Mouse (Mus musculus) kidney, postnatal 0 days (tissue): ENCODE results near the gene Hsph1. TPM values are rescaled to one million over a fixed set of nuclear protein-coding genes. Genes with fewer than 3 reads are reported as not detected.

Source experiments
- ATAC-seq: fragments of 200-750 bp; cut with Nextera tagmentation; replicated peaks from 2 replicates; pipeline ENCODE4 v1.8.0; 2017; ENCODE audit warnings: low read depth, moderate number of reproducible peaks, moderate TSS enrichment, moderate library complexity; ENCODE audit not compliant: low FRiP score
- DNase-seq: peaks from one replicate; pipeline ENCODE4 v3.0.0-alpha.2; 2016; ENCODE audit warnings: low spot score
- H3K27ac ChIP-seq: fragments of 300-500 bp; sonication (generic); 2 replicates; pipeline ENCODE4 v1.5.1; 2014; ENCODE audit warnings: mild to moderate bottlenecking
- H3K27me3 ChIP-seq: fragments of 300-500 bp; sonication (generic); 2 replicates; pipeline ENCODE4 v1.6.1; 2014; ENCODE audit warnings: low read length, mixed read lengths; ENCODE audit not compliant: insufficient read depth
- H3K36me3 ChIP-seq: fragments of 300-500 bp; sonication (generic); 2 replicates; pipeline ENCODE4 v1.6.1; 2014; ENCODE audit warnings: low read length, mixed read lengths; ENCODE audit not compliant: insufficient read depth
- H3K4me1 ChIP-seq: fragments of 300-500 bp; sonication (generic); replicated peaks from 2 replicates; pipeline ENCODE4 v1.6.1; 2014; ENCODE audit warnings: antibody characterized with exemption, low read length, mixed read lengths; ENCODE audit not compliant: insufficient read depth
- H3K4me2 ChIP-seq: fragments of 300-500 bp; sonication (generic); 2 replicates; pipeline ENCODE4 v1.6.1; 2014; ENCODE audit warnings: mild to moderate bottlenecking, low read length, moderate library complexity, mixed read lengths
- H3K4me3 ChIP-seq: fragments of 300-500 bp; sonication (generic); replicated peaks from 2 replicates; pipeline ENCODE4 v1.5.1; 2014; ENCODE audit warnings: low read depth, low read length
- H3K9ac ChIP-seq: fragments of 300-500 bp; sonication (generic); 2 replicates; pipeline ENCODE4 v1.6.1; 2014; ENCODE audit warnings: low read depth, low read length
- H3K9me3 ChIP-seq: fragments of 300-500 bp; sonication (generic); replicated peaks from 2 replicates; pipeline ENCODE4 v1.6.1; 2016; ENCODE audit warnings: low read length, inconsistent platforms, mixed read lengths
- CTCF ChIP-seq: IDR thresholded peaks from 2 replicates; pipeline ENCODE4 v1.5.1; 2016; ENCODE audit warnings: antibody characterized with exemption, low read depth, mild to moderate bottlenecking, moderate library complexity
- WGBS: fragments of 180-500 bp; shearing (Covaris S2); extraction: QIAGEN DNeasy Blood & Tissue Kit; methylation state at CpG from one replicate; pipeline ENCODE4 v1.1.7; 2014; 5-methylcytosine and 5-hydroxymethylcytosine counted together
- polyA plus RNA-seq: library from polyadenylated mRNA; unstranded; fragments of >200 nt; fragmentation: Nextera tagmentation; extraction: Ambion mirVana; gene quantifications from 2 replicates; pipeline ENCODE4 v1.2.1, GENCODE M21; 2015

Hsph1 gene
- polyA plus RNA-seq, 1 experiment from 2014 or later: 25.0 TPM

- H3K9ac ChIP-seq: no peak overlapping the region
- H3K4me1 ChIP-seq: no peaks in the 10 kb centered on the region
- H3K27me3 ChIP-seq: no peaks in the 10 kb centered on the region
- ATAC-seq (no peak), DNase-seq (no peak)
- H3K9me3 ChIP-seq: no peaks in the 10 kb centered on the region
- WGBS: 94% methylated on average over 3 of the region's 3 CpGs
- no peak overlapping the region for H3K27ac ChIP-seq
- H3K36me3 ChIP-seq: no peaks in the 10 kb centered on the region
- no peak for TF ChIP-seq CTCF
- H3K4me3 ChIP-seq: no peak overlapping the region
- no peak overlapping the region for H3K4me2 ChIP-seq
These were observed 34.2 kb downstream of the Hsph1 start for GRCm38 (mm10) chr5:149601996-149602395.

DNA sequence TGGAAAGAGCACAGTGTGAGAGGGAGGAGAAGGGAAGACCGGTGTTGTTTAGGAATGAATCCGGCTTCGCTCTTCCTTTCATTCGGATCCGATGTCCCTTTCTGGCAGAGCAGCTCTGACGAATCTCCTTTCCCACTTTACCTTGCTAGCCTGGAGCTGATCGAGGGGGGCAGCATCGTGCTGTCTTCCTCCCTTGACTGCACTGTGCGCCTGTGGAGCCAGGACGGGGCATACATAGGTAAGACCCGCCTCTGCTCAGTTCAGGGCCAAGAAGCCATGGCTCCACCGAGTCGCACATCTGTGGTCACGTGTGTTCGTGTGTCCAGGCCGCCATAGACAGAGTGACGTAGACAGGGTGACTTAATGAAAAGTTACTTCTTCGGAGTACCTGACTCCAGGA is 38.8 kb downstream of the Hsph1 start:
- H3K9me3 ChIP-seq: no peaks in the 10 kb centered on the region
- H3K4me1 ChIP-seq: no peaks in the 10 kb centered on the region
- H3K27ac ChIP-seq: no peak overlapping the region
- 58% methylated on average over 18 of the region's 18 CpGs for WGBS
- H3K9ac ChIP-seq: no peak overlapping the region
- no peak overlapping the region for H3K4me3 ChIP-seq
- H3K36me3 ChIP-seq: no peaks in the 10 kb centered on the region
- no peaks in the 10 kb centered on the region for H3K27me3 ChIP-seq
- TF ChIP-seq CTCF: no peak
- ATAC-seq (no peak), DNase-seq (no peak)
- no peak overlapping the region for H3K4me2 ChIP-seq

GRCm38 (mm10) chr5:149594215-149594614 is 42.0 kb downstream of the Hsph1 start:
- TF ChIP-seq CTCF: no peak
- Histone ChIP-seq H3K27me3 (no peaks in the 10 kb centered on the region), H3K4me1 (no peaks in the 10 kb centered on the region), H3K4me2 (no peak overlapping the region), H3K36me3 (no peaks in the 10 kb centered on the region), H3K9me3 (no peaks in the 10 kb centered on the region), H3K9ac (no peak overlapping the region), H3K4me3 (no peak overlapping the region), H3K27ac (no peak overlapping the region)
- DNase-seq (no peak), ATAC-seq (no peak)
- 92% methylated on average over 3 of the region's 3 CpGs for WGBS

- Histone ChIP-seq H3K27me3 (no peaks in the 10 kb centered on the region), H3K9me3 (no peaks in the 10 kb centered on the region), H3K27ac (no peak overlapping the region), H3K4me1 (no peaks in the 10 kb centered on the region), H3K4me2 (no peak overlapping the region), H3K36me3 (no peaks in the 10 kb centered on the region), H3K4me3 (no peak overlapping the region), H3K9ac (no peak overlapping the region)
- ATAC-seq (no peak), DNase-seq (no peak)
- TF ChIP-seq CTCF: no peak
- 69% methylated on average over 3 of the region's 3 CpGs for WGBS
These were observed 46.2 kb downstream of the Hsph1 start for GRCm38 (mm10) chr5:149589932-149590331.

DNA sequence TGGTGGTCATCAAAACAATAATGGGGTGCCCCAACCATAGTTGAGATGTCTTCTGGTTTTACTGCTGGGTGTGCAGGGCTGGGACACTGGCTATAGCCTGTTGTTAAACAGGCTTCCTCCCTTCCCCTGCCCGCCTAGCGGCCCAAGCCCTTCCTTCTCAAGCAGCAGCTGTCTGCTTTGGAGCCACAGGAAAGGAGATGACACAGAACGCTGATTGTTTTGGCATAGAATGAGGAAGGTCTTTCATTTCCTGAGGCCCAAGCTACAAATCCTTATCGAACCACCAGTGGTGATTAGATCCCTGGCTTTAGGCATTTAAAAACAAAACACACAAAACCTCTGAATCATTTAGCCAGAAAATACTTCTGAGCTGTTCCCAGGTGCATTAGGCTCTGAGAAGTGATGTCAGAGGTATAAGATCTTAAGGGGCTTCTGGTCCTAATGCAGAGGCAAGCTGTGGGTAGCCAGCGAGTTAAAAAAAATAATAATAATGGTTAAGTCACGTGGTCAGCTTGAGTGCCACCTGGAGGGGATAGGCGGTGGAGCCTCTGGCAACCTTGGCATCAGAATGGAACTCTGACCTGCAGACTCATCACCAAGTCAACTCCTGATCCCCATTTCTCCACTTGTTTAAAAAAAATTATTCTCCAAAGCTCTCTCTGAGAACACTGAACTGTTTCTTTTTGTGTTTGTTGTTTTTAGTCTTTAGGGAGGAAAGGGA is 47.2 kb downstream of the Hsph1 start:
- ATAC-seq (no peak), DNase-seq (peak; percentile 63)
- H3K4me2 ChIP-seq: 0 out of 2 replicates have a peak overlapping the region, but pooled peaks have one; percentile 9
- H3K27ac ChIP-seq: peak overlapping the region; percentile 61
- TF ChIP-seq CTCF: no peak; the same call in 1 of the 2 replicates
- H3K27me3 ChIP-seq: no peaks in the 10 kb centered on the region
- 41% methylated on average over 7 of the region's 7 CpGs for WGBS
- no peaks in the 10 kb centered on the region for H3K9me3 ChIP-seq
- H3K4me3 ChIP-seq: no peak overlapping the region
- no peaks in the 10 kb centered on the region for H3K4me1 ChIP-seq
- H3K9ac ChIP-seq: no peak overlapping the region
- H3K36me3 ChIP-seq: no peaks in the 10 kb centered on the region

- Histone ChIP-seq H3K27me3 (no peaks in the 10 kb centered on the region), H3K27ac (no peak overlapping the region), H3K4me2 (no peak overlapping the region), H3K9ac (no peak overlapping the region), H3K9me3 (no peaks in the 10 kb centered on the region), H3K4me3 (no peak overlapping the region), H3K4me1 (no peaks in the 10 kb centered on the region), H3K36me3 (no peaks in the 10 kb centered on the region)
- 85% methylated on average over 11 of the region's 11 CpGs for WGBS
- TF ChIP-seq CTCF: no peak
- ATAC-seq (no peak), DNase-seq (no peak)
These were observed 48.8 kb downstream of the Hsph1 start for GRCm38 (mm10) chr5:149587327-149587895.
